Mouse (Mus musculus): Measurements from ENCODE around the gene Alkal2. TPM values are rescaled to one million over a fixed set of nuclear protein-coding genes. Genes with fewer than 3 reads are reported as not detected.

Gene Alkal2
- not detected in 2 replicates for total RNA-seq (2021)
- long read RNA-seq, partial matches to known transcripts: 0 of 1 reads
- long read RNA-seq, other reads (novel, unspliced or antisense): 0 of 1 reads

- peak; percentile 17 for DNase-seq
Measured at GRCm38 (mm10) chr12:30883986-30884621, at the start of gene Alkal2. Alkal2 (plus strand) TSS chr12:30884322.

GRCm38 (mm10) chr12:30848521-30848920 is 35.6 kb upstream of the Alkal2 start:
- DNase-seq: no peak

GRCm38 (mm10) chr12:30850902-30851301 is 33.2 kb upstream of the Alkal2 start:
- DNase-seq: no peak

- DNase-seq: no peak
Measured at GRCm38 (mm10) chr12:30851871-30852270, 32.3 kb upstream of the Alkal2 start.

- no peak for DNase-seq
Measured at GRCm38 (mm10) chr12:30855442-30856159, 28.5 kb upstream of the Alkal2 start.

GRCm38 (mm10) chr12:30856172-30856571 is 27.9 kb upstream of the Alkal2 start:
- no peak for DNase-seq

- no peak for DNase-seq
Measured at GRCm38 (mm10) chr12:30864347-30864746, 19.8 kb upstream of the Alkal2 start.

- DNase-seq: no peak
Measured at GRCm38 (mm10) chr12:30865781-30866180, 18.3 kb upstream of the Alkal2 start.

- no peak for DNase-seq
Measured at GRCm38 (mm10) chr12:30879447-30879846, 4.7 kb upstream of the Alkal2 start.

GRCm38 (mm10) chr12:30883592-30883985 is 533 bp upstream of the Alkal2 start:
- DNase-seq: no peak

GRCm38 (mm10) chr12:30884622-30885230 is 604 bp downstream of the Alkal2 start:
- no peak for DNase-seq

GRCm38 (mm10) chr12:30885891-30886290 is 1.8 kb downstream of the Alkal2 start:
- DNase-seq: peak; percentile 15

- no peak for DNase-seq
Measured at GRCm38 (mm10) chr12:30888003-30888402, 3.9 kb downstream of the Alkal2 start.

GRCm38 (mm10) chr12:30890067-30890466 is 5.9 kb downstream of the Alkal2 start:
- peak; percentile 52 for DNase-seq

GRCm38 (mm10) chr12:30891438-30891837 is 7.3 kb downstream of the Alkal2 start:
- DNase-seq: no peak

- DNase-seq: no peak
Measured at GRCm38 (mm10) chr12:30897039-30897438, 12.9 kb downstream of the Alkal2 start.

GRCm38 (mm10) chr12:30908658-30909057 is 24.5 kb downstream of the Alkal2 start:
- DNase-seq: no peak

GRCm38 (mm10) chr12:30909881-30910280 is 25.8 kb downstream of the Alkal2 start:
- DNase-seq: no peak

GRCm38 (mm10) chr12:30910860-30911259 is 26.7 kb downstream of the Alkal2 start:
- no peak for DNase-seq

GRCm38 (mm10) chr12:30911261-30912047 is 27.3 kb downstream of the Alkal2 start, which contains the start of the genes Acp1 and Sh3yl1:
Acp1 (minus strand) TSS chr12:30911589.
Sh3yl1 (plus strand) TSS chr12:30911668.
- DNase-seq: peak; percentile 97

GRCm38 (mm10) chr12:30912048-30912381 is 27.9 kb downstream of the Alkal2 start:
- DNase-seq: peak; percentile 21

- DNase-seq: no peak
Measured at GRCm38 (mm10) chr12:30912840-30913239, 28.7 kb downstream of the Alkal2 start.
